Mouse (Mus musculus) stomach, postnatal 0 days (tissue): ENCODE data around the gene Tfpi2.

Source experiments
- CTCF ChIP-seq: IDR thresholded peaks from 2 replicates; pipeline ENCODE4 v1.5.1; 2016; ENCODE audit warnings: antibody characterized with exemption, low read depth, mild to moderate bottlenecking, moderate library complexity
- EP300 ChIP-seq: optimal IDR thresholded peaks from 2 replicates; pipeline ENCODE3; 2016; ENCODE audit warnings: antibody characterized with exemption

DNA sequence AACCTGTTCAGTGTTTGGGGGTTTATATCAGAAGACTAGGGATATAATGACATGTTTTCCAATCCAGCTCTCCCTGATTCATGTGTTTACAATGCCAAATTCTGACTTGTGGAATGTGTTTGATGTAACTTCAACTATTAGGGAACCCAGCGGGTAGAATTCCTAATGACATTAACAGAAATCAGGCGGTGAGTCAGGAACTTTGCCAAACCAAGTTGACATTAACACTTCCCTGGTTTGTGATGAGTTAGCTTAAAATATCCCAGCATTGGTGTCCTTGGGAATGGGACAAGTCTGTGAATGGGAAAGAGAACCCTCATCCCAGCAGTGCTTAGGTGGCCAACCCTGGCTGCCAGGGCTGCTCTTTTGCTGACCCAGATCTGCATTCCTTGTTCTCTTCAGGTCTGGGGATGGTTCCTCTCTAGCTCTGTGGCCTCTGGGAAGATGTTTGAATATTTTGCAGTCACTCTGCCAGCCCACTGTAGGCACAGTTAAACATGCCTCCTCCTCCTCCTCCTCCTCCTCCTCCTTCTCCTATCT, 19.9 kb upstream of the Tfpi2 start:
- TF ChIP-seq CTCF (no peak), EP300 (no peak)
